Mouse (Mus musculus) C2C12 (cell line): ENCODE data around the gene Vti1a. TPM values are rescaled to one million over a fixed set of nuclear protein-coding genes. Genes with fewer than 3 reads are reported as not detected.

Source experiments
- H3K27me3 ChIP-seq: one replicate; pipeline ENCODE4 v1.6.1; 2011; ENCODE audit not compliant: control insufficient read depth, insufficient read depth, insufficient read length
- H3K36me3 ChIP-seq: one replicate; pipeline ENCODE4 v1.6.1; 2011; ENCODE audit not compliant: control insufficient read depth, insufficient read depth
- H3K4me3 ChIP-seq: one replicate; pipeline ENCODE4 v1.5.1; 2011; ENCODE audit warnings: mild to moderate bottlenecking, control low read depth; ENCODE audit not compliant: poor library complexity, insufficient read depth, severe bottlenecking
- H3K79me2 ChIP-seq: one replicate; pipeline ENCODE4 v1.6.1; 2011; ENCODE audit not compliant: control insufficient read depth, insufficient read depth
- H3K79me3 ChIP-seq: one replicate; pipeline ENCODE4 v1.6.1; 2011; ENCODE audit warnings: low read depth, control low read depth
- H3ac ChIP-seq: one replicate; pipeline ENCODE3; 2011; ENCODE audit warnings: low read depth; ENCODE audit not compliant: control insufficient read depth, insufficient read length
- CEBPB ChIP-seq: IDR thresholded peaks from one replicate; pipeline ENCODE4 v1.6.1; 2011; ENCODE audit warnings: low read depth, mild to moderate bottlenecking, control low read depth, moderate library complexity
- CTCF ChIP-seq: IDR thresholded peaks from one replicate; pipeline ENCODE4 v1.5.1; 2011; ENCODE audit not compliant: control insufficient read depth, insufficient read depth, insufficient read length
- FOSL1 ChIP-seq: IDR thresholded peaks from one replicate; pipeline ENCODE4 v1.8.0; 2011; ENCODE audit warnings: mild to moderate bottlenecking, low read length; ENCODE audit not compliant: poor library complexity, insufficient read depth, severe bottlenecking
- MAX ChIP-seq: IDR thresholded peaks from one replicate; pipeline ENCODE4 v1.6.1; 2011; ENCODE audit warnings: mild to moderate bottlenecking, control low read depth
- MYOD1 ChIP-seq: IDR thresholded peaks from one replicate; pipeline ENCODE4 v1.6.1; 2011; ENCODE audit warnings: low read depth; ENCODE audit not compliant: control insufficient read depth, insufficient read length
- MYOG ChIP-seq: IDR thresholded peaks from one replicate; pipeline ENCODE4 v1.6.1; 2011; ENCODE audit not compliant: control insufficient read depth, insufficient read length; ENCODE audit errors: extremely low read depth
- USF1 ChIP-seq: IDR thresholded peaks from one replicate; pipeline ENCODE4 v1.6.1; 2011; ENCODE audit warnings: low read depth, mild to moderate bottlenecking, control low read depth, moderate library complexity
- polyA plus RNA-seq: library from polyadenylated mRNA; unstranded; fragments of >200 nt; fragmentation: generic; extraction: Trizol; gene quantifications from one replicate; pipeline ENCODE4 v1.2.1, GENCODE M21; 2012; ENCODE audit warnings: missing spikeins

Gene Vti1a
- polyA plus RNA-seq, 1 experiment: 10.4 TPM

DNA sequence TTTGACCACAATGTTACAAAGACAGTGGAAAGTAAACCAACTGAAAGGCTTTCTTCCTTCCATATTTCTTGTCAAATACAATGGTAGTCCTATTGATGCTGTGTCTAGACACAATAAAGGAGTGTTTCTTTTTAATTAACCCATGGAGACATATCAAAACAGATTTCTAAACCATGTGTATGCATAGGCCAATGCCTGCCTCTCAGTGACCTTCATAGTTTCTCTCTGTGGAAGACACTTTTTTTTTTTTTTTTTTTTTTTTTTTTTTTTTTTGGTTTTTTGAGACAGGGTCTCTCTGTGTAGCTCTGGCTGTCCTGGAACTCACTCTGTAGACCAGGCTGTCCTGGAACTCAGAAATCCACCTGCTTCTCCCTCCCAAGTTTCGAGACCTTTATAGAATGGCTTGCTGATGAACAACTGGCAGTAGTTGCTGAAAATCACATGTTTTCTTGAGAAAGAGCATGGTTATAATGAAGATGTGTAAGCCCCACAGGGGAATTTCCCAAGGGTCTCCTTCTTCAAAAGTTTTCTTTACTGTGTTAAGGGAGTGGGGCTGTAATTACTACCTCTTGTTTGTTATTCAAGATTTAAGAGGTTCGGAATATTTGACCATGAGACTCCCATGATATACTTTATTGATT is 23.8 kb upstream of the Vti1a start:
- Histone ChIP-seq H3K4me3 (no peak overlapping the region), H3K79me2 (no peaks in the 10 kb centered on the region), H3K27me3 (no peaks in the 10 kb centered on the region), H3ac (no peak overlapping the region), H3K36me3 (peaks cover 90% of the 10 kb centered on the region), H3K79me3 (no peaks in the 10 kb centered on the region)
- TF ChIP-seq MYOG: no peak
- no peak for TF ChIP-seq CEBPB
- no peak for TF ChIP-seq CTCF
- TF ChIP-seq MYOD1: no peak
- TF ChIP-seq USF1: no peak
- no peak for TF ChIP-seq FOSL1
- no peak for TF ChIP-seq MAX

DNA sequence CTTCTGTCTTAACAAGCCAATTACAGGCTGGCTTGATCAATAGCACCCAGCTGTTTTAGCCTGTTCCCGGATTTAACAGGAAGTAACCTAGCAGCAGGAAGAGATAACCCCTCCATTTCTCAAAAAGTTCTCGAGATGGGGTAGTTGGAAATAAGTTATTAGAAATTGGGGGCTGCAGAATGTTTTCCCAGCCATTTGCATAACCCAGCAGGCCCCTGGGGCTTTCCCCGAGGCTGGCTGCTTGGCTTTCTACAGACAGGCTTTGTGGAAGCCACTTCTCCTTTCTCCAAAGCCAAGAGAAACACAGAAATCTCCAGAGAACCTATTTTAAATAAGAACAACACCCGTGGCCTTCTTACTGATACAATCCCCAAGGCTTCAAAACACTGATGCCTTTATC is 22.9 kb upstream of the Vti1a start:
- Histone ChIP-seq H3K79me3 (no peaks in the 10 kb centered on the region), H3K36me3 (peaks cover 93% of the 10 kb centered on the region), H3ac (no peak overlapping the region), H3K27me3 (no peaks in the 10 kb centered on the region), H3K79me2 (no peaks in the 10 kb centered on the region), H3K4me3 (no peak overlapping the region)
- TF ChIP-seq MAX: no peak
- TF ChIP-seq MYOG: no peak
- no peak for TF ChIP-seq CTCF
- TF ChIP-seq CEBPB: no peak
- no peak for TF ChIP-seq USF1
- TF ChIP-seq MYOD1: no peak
- TF ChIP-seq FOSL1: no peak

DNA sequence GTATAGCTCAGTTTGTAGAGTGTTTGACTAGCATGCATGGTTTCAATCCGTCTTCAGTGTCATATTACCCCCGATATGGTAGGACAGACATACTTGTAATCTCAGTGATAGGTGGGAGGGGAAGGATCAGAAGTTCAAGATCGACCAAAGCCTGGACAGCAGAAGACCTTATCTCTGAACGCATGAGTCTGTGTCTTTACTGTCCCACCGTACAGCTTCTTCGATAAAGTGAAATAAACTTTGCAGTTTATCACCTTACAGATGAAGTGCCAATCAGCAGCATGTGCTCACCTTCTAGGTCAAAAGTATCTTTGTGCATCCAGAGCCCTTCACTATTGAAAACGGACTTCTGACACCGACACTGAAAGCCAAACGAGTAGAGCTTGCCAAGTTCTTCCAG is 21.0 kb upstream of the Vti1a start:
- H3K27me3 ChIP-seq: no peaks in the 10 kb centered on the region
- H3K79me3 ChIP-seq: no peaks in the 10 kb centered on the region
- H3K36me3 ChIP-seq: peaks cover 91% of the 10 kb centered on the region
- no peak for TF ChIP-seq CEBPB
- no peak for TF ChIP-seq CTCF
- TF ChIP-seq MYOG: no peak
- no peak overlapping the region for H3ac ChIP-seq
- no peaks in the 10 kb centered on the region for H3K79me2 ChIP-seq
- H3K4me3 ChIP-seq: no peak overlapping the region

DNA sequence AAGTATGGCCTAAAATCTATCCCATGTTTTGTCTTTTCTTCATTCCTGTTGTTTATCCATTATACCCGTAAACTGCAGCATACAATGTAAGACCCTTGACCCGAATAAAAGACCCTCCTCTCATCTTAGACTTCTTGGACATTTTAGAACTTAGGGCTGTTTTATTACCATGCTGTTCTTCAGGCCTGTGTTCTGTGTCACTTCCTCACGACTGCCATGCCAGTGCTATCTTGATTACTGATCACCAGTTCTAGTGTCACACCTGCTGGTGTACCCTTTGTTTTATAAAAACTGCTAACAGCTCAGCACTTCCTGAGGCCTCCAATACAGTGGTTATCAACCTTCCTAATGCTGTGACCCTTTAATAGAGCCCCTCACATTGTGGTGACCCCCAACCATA is 20.5 kb upstream of the Vti1a start:
- no peak for TF ChIP-seq MYOD1
- TF ChIP-seq USF1: no peak
- TF ChIP-seq FOSL1: no peak
- no peak for TF ChIP-seq MYOG
- Histone ChIP-seq H3K4me3 (no peak overlapping the region), H3K36me3 (peaks cover 87% of the 10 kb centered on the region)

DNA sequence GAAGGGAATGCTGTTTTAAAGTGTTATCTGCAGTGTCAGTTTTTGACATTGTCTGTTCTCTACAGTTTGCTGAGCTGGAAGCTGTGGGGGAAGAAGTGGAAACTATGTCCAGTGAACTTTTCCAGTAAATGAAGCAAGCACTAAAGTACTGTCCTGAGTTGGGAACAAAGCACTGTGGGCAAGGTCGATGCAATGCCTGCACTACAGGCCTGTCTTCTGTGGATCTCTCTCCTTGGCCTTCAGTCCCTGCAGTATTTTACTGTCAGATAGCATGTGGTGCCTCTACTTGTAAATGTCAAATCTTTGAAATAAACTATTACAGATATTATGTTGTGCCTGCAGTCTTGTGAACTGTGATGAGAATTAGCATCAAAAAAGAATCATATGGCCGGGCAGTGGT is 19.8 kb upstream of the Vti1a start:
- Histone ChIP-seq H3K4me3 (no peak overlapping the region), H3K79me2 (no peaks in the 10 kb centered on the region), H3K27me3 (no peaks in the 10 kb centered on the region), H3K36me3 (peaks cover 87% of the 10 kb centered on the region), H3ac (no peak overlapping the region), H3K79me3 (no peaks in the 10 kb centered on the region)
- TF ChIP-seq USF1 (no peak), CEBPB (no peak)

More for the DNA sequence above, 20.5 kb upstream of the Vti1a start:
- Histone ChIP-seq H3K79me2 (no peaks in the 10 kb centered on the region), H3K79me3 (no peaks in the 10 kb centered on the region), H3ac (no peak overlapping the region), H3K27me3 (no peaks in the 10 kb centered on the region)

DNA sequence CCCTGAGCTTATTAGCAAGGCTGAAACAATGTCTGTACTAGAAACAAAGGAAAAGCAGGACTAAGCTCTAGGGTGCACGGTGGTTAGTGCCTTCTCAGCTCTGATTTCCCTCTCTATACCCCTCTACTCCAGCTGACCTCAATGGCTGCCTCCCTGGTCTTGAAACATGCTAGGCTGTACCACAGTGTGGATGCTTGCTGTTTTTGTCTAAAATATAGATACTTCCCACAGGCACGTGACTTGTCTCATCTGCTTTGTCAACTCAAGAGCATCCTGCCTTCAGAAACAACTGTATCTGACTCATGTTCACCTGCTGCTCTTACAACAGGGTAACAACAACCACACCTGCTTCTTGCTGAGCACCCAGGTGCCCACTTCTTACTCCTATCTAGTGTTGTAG is 18.6 kb upstream of the Vti1a start:
- H3K36me3 ChIP-seq: peaks cover 87% of the 10 kb centered on the region
- no peak overlapping the region for H3K4me3 ChIP-seq
- H3K79me2 ChIP-seq: no peaks in the 10 kb centered on the region
- no peaks in the 10 kb centered on the region for H3K79me3 ChIP-seq
- no peak for TF ChIP-seq CEBPB
- no peak for TF ChIP-seq FOSL1
- no peak for TF ChIP-seq MYOD1
- TF ChIP-seq USF1: no peak
- no peak overlapping the region for H3ac ChIP-seq
- no peaks in the 10 kb centered on the region for H3K27me3 ChIP-seq
